Mouse (Mus musculus): ENCODE measurements around the gene Dcdc2b. TPM values are rescaled to one million over a fixed set of nuclear protein-coding genes. Genes with fewer than 3 reads are reported as not detected.

Dcdc2b gene
- 1 to 10 TPM; 3.0 to 3.2 TPM for total RNA-seq (2021)

DNA sequence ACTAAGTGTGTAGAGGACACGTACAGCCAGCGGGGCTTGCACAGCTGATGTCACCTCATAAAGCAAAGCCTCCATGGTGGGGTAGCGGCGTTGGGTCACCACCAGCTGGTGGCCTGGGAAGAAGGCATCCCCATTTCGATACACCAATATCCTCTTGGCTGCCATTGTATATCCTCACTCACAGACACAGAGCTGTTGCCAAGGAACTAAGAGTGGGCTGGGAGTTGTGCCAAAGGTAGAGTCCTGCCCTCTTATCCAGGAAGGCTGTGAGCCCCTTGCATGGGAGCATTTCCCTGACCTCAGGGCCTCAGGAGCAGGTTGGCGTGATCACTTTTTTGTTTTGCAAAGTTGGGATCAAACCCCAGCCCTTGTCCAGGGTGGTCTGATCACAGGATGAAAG lies at the start of gene Dcdc2b:
Dcdc2b (minus strand) TSS at position 165 of the 400 bp plus-strand sequence.
- DNase-seq (ENCODE audit: extremely low spot score in 1 of 2, low spot score in 2 of 2), result no peak
- intact Hi-C loops (cut with DNase I), result no loop called here

DNA sequence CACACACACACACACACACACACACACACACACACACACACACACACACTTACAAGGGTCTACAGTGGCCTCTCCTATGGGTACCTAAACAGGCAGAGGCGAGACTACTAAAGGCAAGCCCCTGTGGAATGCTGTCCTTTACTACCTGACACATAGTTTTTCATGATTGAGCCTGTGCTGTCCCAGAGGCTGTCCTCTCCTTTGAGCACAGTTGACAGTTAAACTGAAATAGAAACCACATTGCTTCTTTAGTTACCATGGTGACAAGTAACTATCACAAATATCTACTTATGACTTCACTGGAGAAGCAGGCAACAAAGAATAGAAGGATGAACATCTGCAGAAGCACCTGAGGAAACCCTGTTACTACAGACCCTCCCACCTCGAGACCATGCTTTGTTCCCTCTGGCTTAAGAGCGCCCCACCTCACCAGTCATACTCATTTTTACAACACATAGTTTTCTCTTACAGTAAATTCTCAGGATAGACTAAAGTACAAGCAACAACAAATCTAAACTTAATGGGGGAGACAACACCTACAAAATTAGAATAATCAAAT lies 48.3 kb upstream of the Dcdc2b start:
- intact Hi-C loops (cut with DNase I), result no loop called here
- no peak for DNase-seq (ENCODE audit: extremely low spot score in 1 of 2, low spot score in 2 of 2)

DNA sequence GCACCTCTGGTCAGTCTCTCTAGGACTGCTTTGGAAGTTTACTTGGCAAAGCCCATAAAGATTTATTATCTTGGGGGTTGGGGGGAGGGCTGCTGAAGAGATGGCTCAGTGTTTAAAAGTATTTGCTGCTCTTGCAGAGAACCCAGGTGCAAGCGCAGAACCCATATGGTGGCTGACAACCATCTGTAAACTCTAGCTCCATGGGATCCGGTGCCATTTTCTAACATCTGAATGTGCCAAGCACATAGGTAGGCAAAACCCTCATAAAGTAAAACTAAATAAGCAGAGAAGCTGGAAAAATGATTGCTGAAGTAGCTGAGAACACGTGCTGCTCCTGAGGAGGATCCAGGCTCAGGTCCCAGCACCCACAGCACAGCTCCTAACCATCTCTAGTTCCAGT lies 47.5 kb upstream of the Dcdc2b start:
- DNase-seq (ENCODE audit: extremely low spot score in 1 of 2, low spot score in 2 of 2), result no peak
- intact Hi-C loops (cut with DNase I), result no loop called here

DNA sequence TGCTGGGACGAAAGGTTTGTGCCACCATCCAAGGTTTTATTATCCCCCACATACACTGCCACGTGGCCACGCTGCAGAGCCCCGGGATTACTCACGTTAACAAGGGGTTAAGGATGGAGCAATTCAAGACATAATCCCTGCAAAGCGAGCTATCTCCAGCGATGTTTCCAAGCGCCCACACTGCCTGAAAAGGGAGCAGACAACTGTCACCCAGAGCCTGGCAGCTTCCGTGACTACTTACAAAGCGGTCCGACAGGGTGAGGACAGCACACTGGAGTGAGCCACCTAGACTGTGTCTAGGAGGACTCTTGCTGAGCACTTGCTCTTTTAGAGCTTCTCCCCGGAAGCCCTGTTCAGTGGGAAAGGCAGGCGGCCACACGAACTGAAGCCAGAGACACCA lies 40.7 kb upstream of the Dcdc2b start:
- no peak for DNase-seq (ENCODE audit: extremely low spot score in 1 of 2, low spot score in 2 of 2)
- intact Hi-C loops (cut with DNase I), result no loop called here

DNA sequence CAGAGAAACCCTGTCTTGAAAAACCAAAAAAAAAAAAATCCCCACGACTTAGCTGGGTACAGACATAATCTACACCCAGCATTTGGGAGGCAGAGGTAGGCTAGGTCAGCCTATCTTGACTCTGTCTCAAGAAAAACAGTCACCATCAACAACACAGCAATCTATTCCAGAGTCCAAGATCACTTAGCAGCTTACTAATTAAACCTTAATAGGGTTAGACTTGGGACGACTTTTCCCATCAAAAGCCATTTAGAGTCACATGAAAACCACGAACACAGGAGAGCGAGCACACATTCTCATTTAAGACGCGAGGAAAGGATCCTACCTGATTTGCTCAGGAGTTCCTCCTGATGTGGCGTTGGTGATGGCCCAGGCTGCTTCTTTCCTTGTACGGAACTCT lies 36.3 kb upstream of the Dcdc2b start:
- intact Hi-C loops (cut with DNase I), result no loop called here
- DNase-seq (ENCODE audit: extremely low spot score in 1 of 2, low spot score in 2 of 2), result no peak

DNA sequence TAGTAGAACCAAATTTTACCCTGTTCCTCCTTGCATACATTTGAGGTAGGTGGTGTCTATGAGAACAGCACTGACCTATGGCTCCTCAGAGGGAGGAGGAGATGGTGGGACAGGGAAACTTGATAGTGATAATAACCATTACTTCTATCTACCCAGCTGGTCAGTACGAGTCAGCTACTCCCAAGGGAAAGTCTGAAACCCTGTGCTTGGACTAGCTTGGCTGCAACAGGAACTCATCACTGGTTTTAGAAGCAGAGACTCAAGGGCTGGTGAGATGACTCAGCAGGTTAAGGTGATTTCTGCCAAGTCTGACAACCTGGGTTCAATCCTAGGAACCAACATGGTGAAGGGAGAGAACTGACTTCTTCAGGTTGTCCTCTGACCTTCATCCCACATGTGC lies 34.6 kb upstream of the Dcdc2b start:
- intact Hi-C loops (cut with DNase I), result no loop called here

DNA sequence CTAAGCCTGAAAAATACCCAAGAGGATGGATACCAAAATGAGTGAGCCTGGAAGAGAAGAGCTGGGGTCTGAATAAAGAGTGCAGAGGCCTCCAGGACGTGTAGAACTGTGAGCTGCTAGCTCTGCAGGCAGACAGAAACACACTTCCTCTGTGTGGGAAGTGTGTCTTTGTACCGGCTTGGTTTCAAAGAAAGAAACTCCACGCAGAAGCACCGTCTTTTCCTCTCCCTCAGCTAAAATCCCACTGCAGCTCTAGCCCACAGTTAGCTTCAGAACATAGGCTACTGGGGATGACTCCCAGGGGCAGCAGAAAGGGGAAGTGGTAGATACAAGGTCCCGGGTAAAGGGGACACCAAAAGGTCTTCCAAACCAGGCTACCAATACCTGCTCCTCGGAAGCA lies 31.1 kb upstream of the Dcdc2b start:
- intact Hi-C loops (cut with DNase I), result no loop called here
- no peak for DNase-seq (ENCODE audit: extremely low spot score in 1 of 2, low spot score in 2 of 2)

More for the DNA sequence above, 34.6 kb upstream of the Dcdc2b start:
- DNase-seq (ENCODE audit: extremely low spot score in 1 of 2, low spot score in 2 of 2), result no peak

DNA sequence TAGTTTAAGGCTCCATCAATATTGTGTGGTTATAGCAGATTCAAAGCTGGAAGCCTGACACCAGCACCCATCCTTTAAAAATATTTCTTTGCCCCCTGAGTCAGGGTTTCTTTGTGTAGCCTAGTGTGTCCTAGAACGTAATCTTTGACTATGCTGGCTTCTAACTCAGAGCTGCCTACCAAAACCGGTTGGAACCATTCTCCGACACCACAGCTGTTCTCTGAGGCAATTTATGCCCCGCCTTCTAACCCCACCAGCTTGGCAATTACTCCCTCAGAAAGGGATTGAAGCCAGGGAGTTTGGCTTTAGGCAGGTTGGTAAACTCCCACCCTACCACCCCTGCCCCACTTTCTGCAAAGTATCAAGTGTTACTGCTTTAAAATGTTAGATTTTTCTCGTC lies 27.7 kb upstream of the Dcdc2b start:
- no peak for DNase-seq (ENCODE audit: extremely low spot score in 1 of 2, low spot score in 2 of 2)
- intact Hi-C loops (cut with DNase I), result no loop called here

DNA sequence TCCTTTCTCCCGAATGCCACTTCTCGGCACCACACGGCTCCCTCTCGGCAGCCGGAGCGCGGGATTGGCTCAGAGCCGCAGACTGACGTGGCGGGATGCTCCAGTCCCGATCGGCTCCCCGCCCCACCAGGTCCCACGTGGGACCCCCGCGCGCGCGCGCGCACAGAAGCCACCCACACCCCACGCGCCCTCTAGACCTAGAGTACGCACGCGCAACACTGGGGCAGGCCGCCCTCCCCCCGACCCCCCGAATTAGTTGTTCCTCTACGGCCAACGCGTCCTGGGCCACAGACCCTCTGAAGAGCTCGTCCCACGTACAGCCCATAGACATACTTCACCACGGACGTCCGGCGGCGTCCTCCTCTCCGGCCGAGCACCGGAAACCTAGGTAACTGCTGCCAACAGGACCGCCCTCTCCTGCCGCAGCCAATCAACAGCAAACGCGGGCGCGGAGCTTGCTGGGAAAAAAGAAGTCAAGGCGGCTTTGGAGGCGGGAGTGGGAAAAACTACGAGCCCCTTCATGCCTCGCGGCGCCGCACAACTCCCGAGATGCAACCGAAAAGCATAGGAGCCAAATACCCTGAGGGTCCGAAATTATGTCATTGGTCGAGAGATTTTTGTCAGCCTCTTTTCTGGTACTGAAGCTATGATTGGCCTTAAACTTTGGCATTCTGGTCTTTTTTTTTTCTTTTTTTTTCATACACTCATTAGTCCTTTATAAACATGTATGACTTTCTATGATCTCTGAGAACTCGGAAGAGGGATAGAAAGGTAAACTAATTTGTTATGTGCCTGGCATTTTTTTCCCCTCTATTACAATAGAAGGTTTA lies 26.8 kb upstream of the Dcdc2b start, which contains the start of gene Txlna:
Txlna (minus strand) TSS at position 428 of the 830 bp plus-strand sequence.
- intact Hi-C loops (cut with DNase I), result no loop called here
- peak; percentile 97 to 98 for DNase-seq (ENCODE audit: extremely low spot score in 1 of 2, low spot score in 2 of 2)

DNA sequence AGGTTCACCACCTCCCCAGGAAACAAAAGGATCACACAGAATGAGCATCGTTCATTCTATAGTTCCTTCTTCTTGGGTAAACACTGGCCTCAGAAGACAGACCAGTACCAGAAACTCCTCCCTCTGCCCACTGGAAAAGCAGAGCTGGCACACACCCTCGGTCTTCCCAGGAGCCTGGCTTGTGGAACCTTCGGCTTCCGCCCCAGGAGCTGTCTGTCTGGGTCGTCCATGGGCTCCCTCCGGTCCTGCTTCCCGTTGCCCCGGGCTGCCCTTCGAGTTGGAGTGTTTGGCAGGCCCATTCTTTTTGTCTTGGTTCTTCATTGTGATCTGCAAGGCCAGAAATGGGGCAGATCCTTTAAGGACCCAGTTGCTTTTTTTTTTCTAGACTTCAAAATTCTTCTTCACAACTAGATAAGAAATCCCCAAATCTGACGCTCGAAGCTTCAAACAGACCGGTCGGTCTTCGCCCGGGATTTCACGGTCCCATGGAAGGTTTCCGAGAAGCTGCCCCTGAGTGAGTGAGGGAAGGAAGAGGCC lies 26.1 kb upstream of the Dcdc2b start:
- intact Hi-C loops (cut with DNase I), result no loop called here
- peak in 1 of 2 experiments; percentile 73 for DNase-seq (ENCODE audit: extremely low spot score in 1 of 2, low spot score in 2 of 2)

DNA sequence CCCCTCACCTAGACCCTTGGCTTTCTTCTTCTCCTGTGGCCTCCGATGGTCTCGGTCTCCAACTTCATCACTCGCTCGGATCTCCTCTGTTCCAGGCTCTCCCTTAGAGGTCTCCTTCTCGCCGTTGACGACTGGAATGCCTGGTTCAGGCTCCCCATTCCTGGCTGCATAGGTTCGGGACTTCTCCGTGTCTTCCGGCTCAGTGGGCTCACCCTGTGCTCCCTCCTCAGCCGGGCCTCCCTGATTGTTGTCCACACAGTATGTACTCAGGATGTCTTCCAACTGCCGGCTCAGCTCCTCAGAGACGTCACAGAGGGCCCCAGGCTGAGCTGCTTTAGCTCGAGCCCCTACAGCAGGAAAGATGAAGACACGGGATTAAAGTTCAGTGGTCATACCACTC lies 25.2 kb upstream of the Dcdc2b start:
- no peak for DNase-seq (ENCODE audit: extremely low spot score in 1 of 2, low spot score in 2 of 2)
- intact Hi-C loops (cut with DNase I), result no loop called here

DNA sequence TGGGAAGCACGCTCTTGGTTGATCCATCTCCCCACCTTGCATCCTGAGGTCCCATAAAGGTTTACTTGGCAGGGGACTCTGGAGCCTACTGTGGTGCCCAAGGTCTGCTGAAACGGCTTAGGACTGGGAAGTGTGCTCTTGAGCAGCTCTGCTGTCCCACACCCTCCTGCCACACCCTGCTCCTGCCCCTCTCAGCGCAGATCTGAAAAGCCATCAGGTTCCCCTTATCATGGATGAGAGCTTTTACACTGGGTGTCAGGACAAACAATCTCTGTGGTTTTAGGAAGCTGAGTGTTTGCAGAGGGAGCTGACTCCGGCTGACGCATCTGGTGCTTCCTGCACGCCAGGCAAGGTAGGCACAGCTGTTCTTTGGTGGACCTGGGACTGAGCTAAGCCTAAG lies 19.8 kb upstream of the Dcdc2b start:
- intact Hi-C loops (cut with DNase I), result no loop called here

DNA sequence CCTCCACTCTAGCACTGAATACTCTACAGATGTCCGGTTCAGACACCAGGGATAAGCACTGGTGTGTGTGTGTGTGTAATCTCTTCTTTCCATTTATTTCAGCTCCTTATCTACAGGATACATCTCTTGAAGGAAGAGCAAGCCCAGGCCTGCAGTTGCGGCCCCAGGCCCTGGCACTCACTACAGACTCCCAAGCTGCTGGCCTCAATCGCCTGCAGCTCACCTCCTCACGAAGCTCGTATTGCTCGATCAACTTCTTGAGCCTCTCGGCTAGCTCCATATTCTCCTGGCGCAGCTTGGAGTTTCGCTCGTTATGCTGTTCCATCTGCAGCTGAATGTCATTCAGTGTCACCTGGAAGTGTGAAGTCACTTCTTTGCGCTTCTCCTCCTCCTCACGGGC lies 17.8 kb upstream of the Dcdc2b start:
- intact Hi-C loops (cut with DNase I), result no loop called here
- no peak for DNase-seq (ENCODE audit: extremely low spot score in 1 of 2, low spot score in 2 of 2)

More for the DNA sequence above, 19.8 kb upstream of the Dcdc2b start:
- DNase-seq (ENCODE audit: extremely low spot score in 1 of 2, low spot score in 2 of 2), result no peak

DNA sequence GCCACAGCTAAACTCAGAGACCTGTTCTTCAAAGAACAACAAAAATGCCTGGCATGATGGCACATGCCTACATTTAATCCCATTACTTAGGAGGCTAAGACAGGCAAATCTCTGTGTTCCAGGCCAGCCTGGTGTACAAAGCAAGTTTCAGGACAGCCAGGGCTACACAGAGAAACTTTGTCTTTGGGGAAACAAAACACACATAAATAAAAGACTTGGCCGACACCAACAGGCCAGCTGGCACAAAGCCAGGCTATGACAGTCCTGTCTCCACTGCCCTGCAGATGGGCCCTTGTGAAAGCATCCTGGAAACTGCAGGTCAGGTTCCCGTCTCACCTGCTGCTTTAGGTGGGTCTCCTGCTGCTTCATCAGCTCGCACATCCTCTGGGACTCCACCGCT lies 16.9 kb upstream of the Dcdc2b start:
- no peak for DNase-seq (ENCODE audit: extremely low spot score in 1 of 2, low spot score in 2 of 2)
- intact Hi-C loops (cut with DNase I), result no loop called here

DNA sequence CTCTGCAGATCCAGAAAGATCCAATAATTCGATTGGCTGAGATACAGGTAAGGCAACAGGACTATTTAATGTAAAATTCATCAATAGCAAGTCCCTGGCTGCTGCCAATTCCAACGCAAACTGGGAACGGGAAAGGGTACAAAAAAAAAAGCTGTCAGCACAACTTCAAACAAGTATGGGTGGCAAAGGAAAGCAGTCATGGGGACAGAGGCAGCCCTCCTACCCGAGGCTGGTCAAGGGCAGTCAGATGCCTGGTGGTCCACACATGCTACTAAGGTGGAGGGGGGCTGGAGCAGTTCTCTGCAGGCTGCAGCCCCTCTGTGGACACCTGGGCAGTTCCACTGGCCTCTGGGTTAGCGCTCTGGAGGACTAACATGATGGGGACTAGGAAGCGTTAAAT lies 12.0 kb upstream of the Dcdc2b start:
- no peak for DNase-seq (ENCODE audit: extremely low spot score in 1 of 2, low spot score in 2 of 2)
- intact Hi-C loops (cut with DNase I), result no loop called here

DNA sequence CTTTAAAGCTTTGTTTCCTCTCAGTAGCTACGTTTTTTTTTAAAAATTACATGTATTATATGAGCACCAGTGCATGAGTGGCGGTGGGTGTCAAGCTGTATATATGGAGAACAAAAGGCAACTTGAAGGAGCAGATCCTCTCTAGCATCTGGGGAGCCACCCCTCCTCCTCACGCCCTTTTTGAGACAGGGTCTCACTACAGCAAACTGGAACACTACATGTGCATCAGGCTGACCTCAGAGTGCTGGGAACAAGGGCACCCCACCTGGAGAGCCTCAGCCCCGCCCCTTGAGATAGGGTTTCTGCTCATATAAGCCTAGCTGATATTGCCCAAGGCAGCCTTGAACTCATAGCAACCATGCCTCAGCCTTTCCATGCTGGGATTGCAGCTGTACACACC lies 11.4 kb upstream of the Dcdc2b start:
- intact Hi-C loops (cut with DNase I), result no loop called here
- DNase-seq (ENCODE audit: extremely low spot score in 1 of 2, low spot score in 2 of 2), result no peak

DNA sequence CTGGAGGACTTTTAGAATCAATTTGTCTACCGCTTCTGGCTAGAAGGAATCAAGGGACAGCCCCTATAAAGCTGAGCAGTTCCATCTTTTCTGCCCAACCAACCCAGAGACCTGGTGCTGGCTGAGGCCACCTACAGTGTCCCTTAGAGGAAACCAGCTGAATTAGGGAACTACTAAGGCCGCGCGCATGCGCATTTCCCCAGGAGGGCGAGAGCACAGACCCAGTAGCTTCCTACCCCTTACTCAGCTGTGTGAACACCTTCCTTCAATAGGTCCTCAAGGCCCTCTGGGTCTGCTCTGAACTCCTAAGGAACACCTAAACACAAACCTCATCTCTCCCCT lies 10.9 kb upstream of the Dcdc2b start:
- DNase-seq (ENCODE audit: extremely low spot score in 1 of 2, low spot score in 2 of 2), result peak; percentile 57 to 81
- intact Hi-C loops (cut with DNase I), result no loop called here

DNA sequence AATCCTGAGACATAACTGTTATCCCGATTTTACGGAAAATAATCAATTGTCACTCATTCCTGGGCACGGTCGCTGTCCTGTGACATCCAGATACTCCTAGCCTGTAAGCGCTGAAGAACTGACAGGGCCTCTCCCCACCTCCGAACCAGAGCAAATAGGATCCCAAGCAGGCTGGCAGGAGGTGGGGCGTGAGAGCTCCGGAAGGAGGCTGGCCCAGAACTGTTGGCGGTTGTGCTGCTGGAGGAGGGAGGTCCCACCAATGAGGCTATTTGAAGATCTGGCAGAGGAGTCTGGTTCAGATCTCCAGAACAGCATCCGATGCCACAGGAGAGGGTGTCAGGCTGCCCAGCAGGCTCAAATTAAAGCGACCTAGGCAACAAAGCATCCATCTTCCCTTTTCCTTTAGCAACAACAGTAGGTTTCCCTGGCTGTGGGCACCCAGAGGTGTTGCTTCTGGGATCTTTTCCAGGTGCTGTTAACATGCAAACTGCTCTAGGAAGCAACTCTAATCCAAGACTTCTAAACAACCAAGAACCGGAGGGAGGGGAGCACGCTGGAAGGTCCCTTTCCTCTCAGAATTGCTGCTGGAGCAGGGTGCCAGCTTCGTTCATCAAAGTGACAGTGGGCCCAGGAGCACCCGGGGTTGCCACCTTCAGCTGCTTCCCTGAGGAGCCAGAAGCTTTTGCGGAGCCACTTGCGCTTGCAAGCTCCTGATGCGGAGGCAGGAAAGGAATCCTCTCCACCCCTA lies 10.4 kb upstream of the Dcdc2b start:
- intact Hi-C loops (cut with DNase I), result no loop called here
- peak; percentile 91 to 93 for DNase-seq (ENCODE audit: extremely low spot score in 1 of 2, low spot score in 2 of 2)

DNA sequence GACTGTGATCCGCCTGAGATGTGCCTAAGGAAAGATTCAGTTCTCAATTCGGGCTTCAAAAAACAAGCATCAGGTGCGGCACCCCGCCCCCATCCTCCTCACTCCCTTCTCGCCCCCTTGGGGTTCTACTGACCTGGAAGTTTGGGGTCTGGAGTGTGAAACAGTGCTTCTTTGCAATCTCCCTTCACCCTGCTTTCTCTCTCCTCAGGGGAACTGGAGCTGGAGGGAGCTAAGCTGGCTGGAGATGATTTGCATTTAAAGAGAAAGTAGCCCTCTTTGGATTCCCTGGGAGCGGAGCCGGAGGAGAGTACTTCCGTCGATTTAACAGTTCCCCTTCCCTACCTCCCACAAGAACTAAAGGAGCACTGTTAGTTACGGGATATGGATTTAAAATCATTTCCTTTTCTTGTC lies 9.6 kb upstream of the Dcdc2b start, which contains the start of gene Ccdc28b:
Ccdc28b (minus strand) TSS at position 267 of the 411 bp plus-strand sequence.
- DNase-seq (ENCODE audit: extremely low spot score in 1 of 2, low spot score in 2 of 2), result peak in 1 of 2 experiments; percentile 55
- intact Hi-C loops (cut with DNase I), result no loop called here
